Mouse (Mus musculus): ENCODE results near the gene Elavl1. TPM values are rescaled to one million over a fixed set of nuclear protein-coding genes. Genes with fewer than 3 reads are reported as not detected.
A peak's percentile ranks its signal among the peaks of the same experiment; 100 is the strongest.

Elavl1 gene
- total and polyA plus RNA-seq, 3 experiments: 55.8 to 112 (median 76.4) TPM

GRCm38 (mm10) chr8:4238434-4239192 is 86.6 kb downstream of the Elavl1 start, which contains the start of the genes Map2k7 and Gm49320:
TSS of gene Map2k7 (plus strand) at chr8:4238740.
TSS of gene Gm49320 (plus strand) at chr8:4238865.
- peak within 1 kb of the TSS; percentile 84 for H3K9ac ChIP-seq (ENCODE audit: insufficient read depth, low read depth)
- peak; percentile 99 for DNase-seq (ENCODE audit: extremely low read depth)
- dilution Hi-C loops (cut with MboI; ENCODE audit: extremely low pct_ligation_motif_present, extremely low pct_unique_long_range_greater_than_20kb, low sequenced_read_pairs) (no loop called here), in situ Hi-C loops (cut with MboI; ENCODE audit: low pct_ligation_motif_present, low pct_unique_long_range_greater_than_20kb, low sequenced_read_pairs) (no loop called here)
- TF ChIP-seq ELF1 (IDR thresholded peaks at IDR 0.05; ENCODE audit: low read depth, low read length) (peak; percentile 62), MEF2A (IDR thresholded peaks at IDR 0.05; ENCODE audit: borderline replicate concordance, low read depth, low read length) (peak; percentile 52), USF1 (IDR thresholded peaks at IDR 0.05; ENCODE audit: low read depth, low read length) (peak; percentile 14; the same call in 1 of the 2 replicates), PAX5 (IDR thresholded peaks at IDR 0.05; ENCODE audit: low read length) (no peak), KAT2A (IDR thresholded peaks at IDR 0.05; ENCODE audit: insufficient replicate concordance, low read length) (peak; percentile 71; the same call in 1 of the 2 replicates), ETS1 (conservative IDR thresholded peaks at IDR 0.05; ENCODE audit: low read depth, low read length) (no peak), JUND (conservative IDR thresholded peaks at IDR 0.05; ENCODE audit: low read depth, low read length) (no peak), POLR2AphosphoS2 (IDR thresholded peaks at IDR 0.05; ENCODE audit: low read depth, low read length) (no peak), BHLHE40 (IDR thresholded peaks at IDR 0.05; ENCODE audit: low read depth, low read length) (peak; percentile 98), ZMIZ1 (IDR thresholded peaks at IDR 0.05; ENCODE audit: low read depth, low read length) (no peak; the same call in none of the 2 replicates), SMC3 (IDR thresholded peaks at IDR 0.05; ENCODE audit: low read depth, low read length) (no peak), NELFE (IDR thresholded peaks at IDR 0.05; ENCODE audit: low read depth, low read length) (peak; percentile 77), JUN (IDR thresholded peaks at IDR 0.05; ENCODE audit: insufficient read depth, low read depth, low read length) (no peak), IRF4 (IDR thresholded peaks at IDR 0.05; ENCODE audit: low read depth, low read length) (peak; percentile 16; the same call in 1 of the 2 replicates), MYC (IDR thresholded peaks at IDR 0.05; ENCODE audit: low read depth, low read length) (peak; percentile 90), ZKSCAN1 (IDR thresholded peaks at IDR 0.05; ENCODE audit: borderline replicate concordance, low read depth, low read length) (no peak), UBTF (IDR thresholded peaks at IDR 0.05; ENCODE audit: low read depth, low read length) (no peak), TBP (conservative IDR thresholded peaks at IDR 0.05; ENCODE audit: low read depth, low read length) (peak; percentile 66), TCF12 (IDR thresholded peaks at IDR 0.05; ENCODE audit: low read depth, low read length) (peak; percentile 51; the same call in 1 of the 2 replicates), RAD21 (IDR thresholded peaks at IDR 0.05; ENCODE audit: low read depth, low read length) (no peak), CTCF (conservative IDR thresholded peaks at IDR 0.05 in 1 of 2, IDR thresholded peaks at IDR 0.05 in 1 of 2; ENCODE audit: low read depth in 2 of 2, low read length in 2 of 2) (peak in 1 of 2 experiments; percentile 58; a peak in 2 of 4 replicates), GABPA (IDR thresholded peaks at IDR 0.05; ENCODE audit: insufficient replicate concordance, low read depth, low read length) (no peak), RCOR1 (conservative IDR thresholded peaks at IDR 0.05; ENCODE audit: low read depth, low read length) (no peak), ZNF384 (IDR thresholded peaks at IDR 0.05; ENCODE audit: low read depth, low read length) (peak; percentile 96), MAFK (IDR thresholded peaks at IDR 0.05; ENCODE audit: insufficient replicate concordance, low read length) (no peak), USF2 (conservative IDR thresholded peaks at IDR 0.05; ENCODE audit: low read depth, low read length) (no peak), MAZ (IDR thresholded peaks at IDR 0.05; ENCODE audit: low read depth, low read length) (no peak), CHD1 (IDR thresholded peaks at IDR 0.05; ENCODE audit: low read depth, low read length) (no peak), POLR2A (IDR thresholded peaks at IDR 0.05; ENCODE audit: low read depth, low read length) (peak; percentile 70), EP300 (IDR thresholded peaks at IDR 0.05; ENCODE audit: low read length) (no peak), MXI1 (IDR thresholded peaks at IDR 0.05; ENCODE audit: low read depth, low read length) (peak; percentile 63; the same call in 1 of the 2 replicates), SIN3A (IDR thresholded peaks at IDR 0.05; ENCODE audit: low read length) (peak; percentile 28; the same call in 1 of the 2 replicates), CHD2 (IDR thresholded peaks at IDR 0.05; ENCODE audit: low read length) (peak; percentile 70), MAX (IDR thresholded peaks at IDR 0.05; ENCODE audit: low read length) (peak; percentile 83), ZC3H11A (IDR thresholded peaks at IDR 0.05; ENCODE audit: low read depth, low read length) (no peak), E2F4 (IDR thresholded peaks at IDR 0.05; ENCODE audit: insufficient replicate concordance, low read depth, low read length) (no peak), HCFC1 (IDR thresholded peaks at IDR 0.05; ENCODE audit: low read depth, low read length) (peak; percentile 82), NRF1 (IDR thresholded peaks at IDR 0.05; ENCODE audit: low read depth, low read length) (peak; percentile 98)
- H3K9me3 ChIP-seq (replicated peaks; ENCODE audit: low read length): no peaks in the 10 kb centered on the region
- H3K79me2 ChIP-seq (replicated peaks; ENCODE audit: control insufficient read depth, extremely low read depth, insufficient read depth, poor library complexity, severe bottlenecking): peaks cover 23% of the 10 kb centered on the region
- peak within 1 kb of the TSS; percentile 77 to 95 (median 78) for H3K4me3 ChIP-seq (replicated peaks in 1 of 3; ENCODE audit: low read depth in 2 of 3, low read length in 2 of 3, poor library complexity in 1 of 3)
- H3K27me3 ChIP-seq (replicated peaks): peaks cover 13% of the 10 kb centered on the region
- peaks cover 7 to 28% of the 10 kb centered on the region in 2 experiments; a peak in 3 of 4 replicates for H3K4me1 ChIP-seq (ENCODE audit: control insufficient read depth in 1 of 2, insufficient read depth in 2 of 2)
- H3K4me2 ChIP-seq (ENCODE audit: insufficient read depth, low read depth, poor library complexity, severe bottlenecking): peak within 1 kb of the TSS; percentile 57
- H3K36me3 ChIP-seq (replicated peaks in 1 of 2; ENCODE audit: control insufficient read depth in 1 of 2, insufficient read depth in 1 of 2, low read length in 1 of 2): peaks cover 20 to 40% of the 10 kb centered on the region in 2 experiments
- peak within 1 kb of the TSS; percentile 89 for H3K27ac ChIP-seq (ENCODE audit: insufficient read depth, low read depth)

All from CH12.LX (cell line).